Mouse (Mus musculus) cortical plate, adult 2 months (tissue): ENCODE data around the gene Arhgef10l.

ENCODE experiments used
- CTCF ChIP-seq: fragments of 200-500 bp; IDR thresholded peaks from 2 replicates; pipeline ENCODE4 v1.5.1; 2011; ENCODE audit warnings: mild to moderate bottlenecking, control low read depth, low read length; ENCODE audit not compliant: insufficient read depth; ENCODE audit errors: extremely low read depth
- POLR2A ChIP-seq: fragments of 200-500 bp; IDR thresholded peaks from 2 replicates; pipeline ENCODE4 v1.6.1; 2011; ENCODE audit warnings: mild to moderate bottlenecking, low read length, control low read depth; ENCODE audit not compliant: insufficient read depth; ENCODE audit errors: extremely low read depth

DNA sequence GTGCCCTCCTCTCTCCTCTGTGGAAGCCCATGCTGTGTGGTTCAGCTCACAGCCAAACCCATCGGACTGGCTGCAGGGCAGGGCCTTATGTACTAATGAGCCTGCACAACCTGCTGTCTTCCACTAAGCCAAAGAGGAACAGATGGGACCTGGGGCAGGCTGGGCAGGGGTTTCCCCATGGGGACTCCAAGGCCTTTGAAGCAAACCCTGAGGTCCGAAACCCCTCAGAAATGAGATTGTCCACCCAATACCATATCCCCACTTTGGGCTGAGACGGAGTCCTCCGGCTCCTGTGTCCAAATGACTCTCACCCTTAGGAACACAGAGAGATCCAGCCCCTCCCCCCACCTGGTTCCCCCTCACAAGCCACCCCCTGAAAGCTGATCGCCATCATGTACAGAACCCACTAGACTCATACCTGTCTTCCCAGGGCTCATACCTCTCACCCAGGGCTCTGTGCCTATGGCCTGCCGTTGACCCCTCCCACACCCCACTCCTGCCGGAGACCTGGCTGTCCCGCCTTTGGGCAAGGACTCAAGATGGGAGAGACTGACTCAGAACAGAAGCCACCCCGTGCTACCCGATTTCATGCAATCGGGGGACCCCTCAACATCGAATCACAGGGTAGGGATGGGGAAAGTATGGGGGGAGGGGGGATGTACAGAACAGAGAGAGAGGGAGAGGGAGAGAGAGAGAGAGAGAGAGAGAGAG, 17.9 kb downstream of the Arhgef10l start:
- TF ChIP-seq POLR2A (no peak), CTCF (no peak)
